Mouse (Mus musculus) yolk sac, embryonic 10.5 days (tissue): ENCODE measurements at regions not wholly inside any gene's neighbourhood (a gene's known extent, or its start where the extent isn't known, plus 50 kb on each side); places are given as distances from the start of the nearest gene placed in this dataset.

Experiments
- DNase-seq: peaks from one replicate; pipeline ENCODE4 v3.0.0-alpha.2; 2017; ENCODE audit warnings: low spot score

- DNase-seq, result no peak
Observed at GRCm38 (mm10) chr10:117461791-117462516, 82.1 kb upstream of the Cpsf6 start.

DNA sequence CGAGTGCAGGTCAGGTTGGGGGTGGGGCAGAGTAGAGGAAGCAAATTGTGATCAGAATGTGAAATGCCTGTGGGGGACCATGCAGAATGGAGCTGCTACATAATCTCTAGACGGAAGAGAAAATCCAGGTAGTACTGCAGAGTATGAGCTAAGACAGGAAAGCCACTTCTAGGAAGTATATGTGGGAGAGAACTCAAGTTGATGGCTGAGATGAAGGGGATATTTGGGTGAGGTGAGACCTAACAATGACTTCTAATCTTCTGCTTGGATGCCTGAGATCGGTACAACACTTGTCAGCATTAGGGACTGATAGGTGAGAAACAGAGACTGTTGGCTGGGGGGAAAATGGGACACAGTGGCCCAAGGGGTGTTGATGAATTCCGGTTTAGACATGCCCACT is 81.4 kb upstream of the Cpsf6 start:
- no peak for DNase-seq

DNA sequence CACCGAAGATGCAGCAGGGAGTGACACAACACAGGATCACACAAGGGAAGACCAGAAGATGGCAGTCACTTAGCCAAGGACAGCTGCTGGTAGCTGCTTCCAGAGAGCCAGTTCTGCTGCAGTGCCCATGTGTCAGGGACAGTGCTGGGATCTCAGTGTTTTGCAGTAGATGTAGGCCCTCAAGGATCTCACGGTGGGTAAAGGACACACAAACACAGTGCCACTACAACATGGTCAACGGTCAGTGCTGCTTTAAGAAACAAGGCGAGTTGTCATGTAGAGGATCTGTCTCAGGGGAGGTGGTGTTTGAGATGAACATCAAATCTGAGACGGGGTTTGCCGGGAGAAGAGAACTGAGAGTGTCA is 80.5 kb upstream of the Cpsf6 start:
- no peak for DNase-seq

DNA sequence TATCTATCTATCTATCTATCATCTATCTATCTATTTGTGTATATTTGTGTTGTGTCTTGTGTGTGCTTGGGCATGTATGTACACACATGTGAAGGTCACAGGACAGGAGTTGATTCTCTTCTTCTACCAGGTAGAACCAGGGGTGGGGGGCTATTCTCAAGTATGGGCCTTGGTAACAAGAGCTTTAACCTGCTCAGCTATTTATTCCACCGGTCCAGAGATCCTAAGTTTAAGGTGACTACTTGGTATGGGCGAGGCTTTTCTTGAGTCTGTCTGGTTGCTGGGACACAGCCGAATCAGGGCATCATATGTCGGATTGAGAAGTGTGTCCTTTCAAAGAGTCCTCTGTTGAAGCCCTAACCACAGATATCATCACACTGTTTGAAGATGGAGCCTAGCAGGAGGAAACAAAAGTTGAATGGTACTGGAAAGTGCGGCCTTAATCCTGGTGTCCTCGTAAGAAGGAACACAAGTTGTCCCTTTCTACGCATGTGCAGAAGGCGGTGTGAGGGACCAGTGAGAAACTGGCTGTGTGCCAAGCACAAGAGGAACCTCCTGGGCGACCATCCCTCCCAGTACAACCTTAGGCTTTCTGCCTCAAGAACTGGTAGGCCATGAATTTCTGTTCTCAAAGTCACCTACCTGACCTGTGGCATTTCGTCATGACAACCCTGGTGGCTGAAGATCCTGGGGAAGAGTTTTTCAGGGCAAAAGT is 80.0 kb upstream of the Cpsf6 start:
- no peak for DNase-seq

GRCm38 (mm10) chr10:117459041-117459475 is 79.2 kb upstream of the Cpsf6 start:
- DNase-seq, result no peak

DNA sequence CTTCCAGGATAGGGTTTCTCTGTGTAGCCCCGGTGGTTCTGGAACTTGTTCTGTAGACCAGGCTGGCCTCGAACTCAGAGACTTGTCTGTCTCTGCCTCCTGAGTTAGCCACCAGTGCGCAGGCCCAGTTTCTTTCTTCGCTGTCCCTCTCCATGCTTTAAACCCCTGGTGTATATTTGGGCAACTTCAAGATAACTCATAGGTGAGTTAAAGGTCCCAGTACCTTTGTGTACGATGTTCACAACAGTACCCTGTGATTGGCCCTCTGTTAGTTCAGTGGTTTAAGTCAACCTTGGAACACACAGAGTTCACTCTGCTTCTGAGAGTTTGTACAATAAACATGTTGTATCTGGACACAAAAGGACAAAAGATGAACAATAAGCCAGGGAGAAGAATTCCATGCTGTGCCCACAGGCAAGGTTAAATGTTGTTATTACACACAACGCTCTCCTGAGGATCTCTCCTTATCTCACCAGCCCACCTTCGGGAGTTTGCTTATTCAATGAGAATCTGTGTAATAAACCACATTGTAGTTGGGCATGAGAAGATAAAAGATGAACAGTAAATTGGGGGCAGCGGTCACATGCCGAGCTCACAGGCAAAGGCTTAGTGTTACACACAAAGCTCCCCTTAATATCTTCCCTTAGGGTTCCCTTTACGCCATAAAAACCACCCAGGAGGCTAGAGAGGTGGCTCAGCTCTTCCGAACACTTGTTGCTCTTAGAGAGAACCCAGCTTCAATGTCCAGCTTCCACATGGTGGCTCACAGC is 78.6 kb upstream of the Cpsf6 start:
- no peak for DNase-seq

DNA sequence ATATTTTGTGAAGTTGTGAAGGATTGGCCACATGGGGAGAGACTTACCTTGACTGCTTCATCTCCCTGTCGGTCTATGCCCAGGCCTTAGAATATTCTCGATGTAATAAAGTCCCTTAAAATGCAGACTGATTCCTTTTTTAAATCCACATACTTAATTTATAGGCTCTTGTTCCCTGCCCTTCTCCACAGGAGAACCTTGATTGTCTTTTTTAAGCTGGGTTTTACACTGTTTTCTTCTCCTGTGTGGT is 77.8 kb upstream of the Cpsf6 start:
- no peak for DNase-seq

DNA sequence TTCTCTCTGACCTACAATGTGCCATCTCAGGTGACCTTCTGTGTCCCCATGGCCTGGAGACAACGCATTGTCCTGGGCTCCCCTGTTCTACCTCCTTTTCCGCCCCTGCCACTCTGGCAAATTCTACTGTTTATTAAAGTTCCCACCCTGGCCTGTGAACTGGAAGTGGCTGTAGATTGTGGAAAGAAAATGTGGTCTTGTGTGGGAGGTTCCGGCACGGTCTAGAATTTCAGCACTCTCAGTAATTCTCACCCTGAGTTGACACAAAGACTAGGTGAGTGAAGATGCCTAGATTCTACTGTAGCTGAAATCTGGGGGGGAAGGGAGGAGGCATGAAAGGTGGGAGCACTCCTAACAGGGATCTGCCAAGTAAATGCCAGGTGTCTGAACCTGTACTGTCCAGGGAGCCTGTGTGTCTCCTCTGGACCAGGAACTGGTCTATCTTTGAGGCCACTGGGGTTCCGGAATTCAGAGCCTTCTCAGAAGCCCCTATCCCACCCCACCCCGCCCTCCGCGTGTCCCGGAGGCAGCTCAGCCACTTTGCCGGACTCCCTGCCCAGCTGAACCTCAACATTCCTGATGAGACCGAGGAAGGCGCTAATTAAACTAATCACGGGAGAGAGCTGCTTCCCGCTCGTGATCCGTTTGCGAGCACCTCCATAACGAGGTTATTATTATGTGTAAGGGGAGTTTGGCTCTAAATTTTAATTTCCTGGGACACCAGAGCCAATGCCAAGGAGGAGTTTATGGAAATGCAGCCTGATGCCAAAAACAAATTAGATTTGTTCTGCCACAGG is 77.3 kb upstream of the Cpsf6 start:
- no peak for DNase-seq

DNA sequence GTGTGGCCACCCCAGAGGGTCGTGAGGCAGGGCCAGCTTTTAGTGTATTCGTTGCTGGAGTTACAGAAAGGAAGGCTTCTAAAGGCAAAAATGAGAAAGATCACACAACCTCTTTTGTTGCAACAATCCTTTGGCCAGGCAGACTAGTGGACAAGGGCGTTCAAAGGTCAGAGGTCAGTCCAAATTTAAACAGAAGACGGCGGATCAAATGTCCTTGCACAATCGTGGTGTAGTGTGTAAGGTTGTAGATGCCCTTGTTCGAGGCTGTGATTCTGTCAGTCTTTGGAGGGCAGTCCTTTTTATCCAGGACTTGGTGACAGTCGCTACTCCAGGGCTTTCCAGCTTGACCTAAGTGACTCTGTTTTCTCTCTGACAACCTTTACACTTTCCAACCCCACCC is 76.6 kb upstream of the Cpsf6 start:
- DNase-seq, result peak; percentile 82

GRCm38 (mm10) chr10:117455595-117456302 is 75.9 kb upstream of the Cpsf6 start:
- DNase-seq, result peak; percentile 85

DNA sequence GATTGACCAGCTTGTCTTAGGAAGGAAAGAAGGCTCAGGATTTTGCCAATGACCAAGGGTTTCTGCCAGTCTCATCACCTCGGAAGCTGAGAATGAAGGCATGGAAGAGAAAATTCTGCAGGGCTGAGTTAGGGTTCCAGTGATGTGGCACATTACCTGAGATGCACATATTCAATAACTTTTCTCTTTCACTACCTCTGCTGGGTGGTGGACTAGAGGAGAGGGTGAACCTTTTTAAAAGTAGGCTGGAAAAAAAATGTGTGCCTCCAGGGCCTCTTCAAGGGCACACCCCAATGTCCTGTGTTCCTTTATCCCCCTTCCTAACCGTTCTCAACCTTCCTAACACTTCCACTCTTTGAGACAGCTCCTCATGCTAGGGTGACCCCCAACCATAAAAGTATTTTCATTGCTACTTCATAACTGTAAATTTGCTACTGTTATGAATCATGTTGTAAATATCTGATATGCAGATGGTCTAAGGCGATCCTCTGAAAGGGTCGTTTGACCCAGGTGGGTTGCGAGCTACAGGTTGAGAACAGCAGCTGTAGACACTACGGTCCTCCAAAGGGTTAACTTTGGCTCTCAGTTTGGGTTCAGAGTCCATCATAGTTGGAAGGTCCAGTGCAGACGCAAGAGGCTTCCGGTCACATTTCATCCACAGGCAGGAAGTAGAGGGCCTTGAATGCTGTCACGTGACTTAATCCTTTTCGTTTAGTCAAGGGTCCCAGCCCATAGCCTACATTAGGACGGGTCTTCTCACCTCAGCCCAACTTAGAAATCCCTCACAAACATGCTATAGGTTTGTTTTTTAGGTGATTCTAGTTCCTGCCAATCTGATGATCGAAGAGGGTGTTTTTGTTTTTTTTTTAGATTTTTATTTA is 75.1 kb upstream of the Cpsf6 start:
- DNase-seq, result no peak

DNA sequence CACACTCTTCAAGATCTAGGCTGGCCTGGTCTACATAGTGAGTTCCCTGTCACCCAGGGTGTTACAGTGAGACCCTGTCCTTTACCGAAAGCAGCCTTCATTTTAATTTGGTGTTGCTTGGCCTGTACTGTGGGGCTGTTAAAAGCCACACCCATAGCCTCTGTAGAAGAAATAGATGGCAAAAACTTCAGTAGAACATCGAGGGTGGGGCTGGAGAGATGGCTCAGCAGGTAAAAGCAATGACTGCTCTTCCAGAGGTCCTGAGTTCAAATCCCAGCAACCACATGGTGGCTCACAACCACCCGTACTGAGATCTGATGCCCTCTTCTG is 74.3 kb upstream of the Cpsf6 start:
- no peak for DNase-seq

- DNase-seq, result no peak
Observed at GRCm38 (mm10) chr10:117453406-117454170, 73.8 kb upstream of the Cpsf6 start.

- DNase-seq, result no peak
Observed at GRCm38 (mm10) chr10:117452190-117452950, 72.6 kb upstream of the Cpsf6 start.

DNA sequence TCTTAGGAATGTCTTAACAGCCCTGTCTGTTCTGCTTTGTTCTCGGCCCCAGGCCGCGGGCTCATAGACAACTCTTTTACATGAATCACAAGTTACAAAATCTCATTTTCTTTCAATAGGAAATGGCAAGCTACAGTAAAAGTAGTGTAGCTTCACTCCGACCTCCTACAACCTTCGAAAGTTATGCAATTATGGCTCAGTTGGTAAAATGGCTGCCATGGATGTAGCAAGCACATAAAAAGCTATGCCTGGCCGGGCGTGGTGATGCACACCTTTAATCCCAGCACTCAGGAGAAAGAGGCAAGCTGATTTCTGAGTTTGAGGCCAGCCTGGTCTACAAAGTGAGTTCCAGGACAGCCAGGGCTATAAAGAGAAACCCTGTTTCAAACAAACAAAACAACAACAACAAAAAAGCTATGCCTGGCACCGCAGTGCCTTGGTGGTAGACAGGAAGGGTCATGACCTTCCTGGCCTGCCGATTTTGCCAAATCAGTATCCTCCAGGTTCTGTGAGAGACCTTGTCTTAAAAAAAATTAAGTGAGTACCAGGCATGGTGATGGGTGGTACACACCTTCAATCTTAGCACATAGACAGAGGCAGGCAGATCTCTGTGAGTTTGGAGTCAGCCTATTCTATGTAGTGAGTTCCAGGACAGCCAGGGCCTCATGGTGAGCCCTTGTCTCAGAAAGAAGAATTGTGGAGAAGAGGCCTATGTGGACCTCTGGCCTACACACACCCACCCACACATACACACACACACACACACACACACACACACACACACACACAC is 71.8 kb upstream of the Cpsf6 start:
- peak; percentile 66 for DNase-seq

DNA sequence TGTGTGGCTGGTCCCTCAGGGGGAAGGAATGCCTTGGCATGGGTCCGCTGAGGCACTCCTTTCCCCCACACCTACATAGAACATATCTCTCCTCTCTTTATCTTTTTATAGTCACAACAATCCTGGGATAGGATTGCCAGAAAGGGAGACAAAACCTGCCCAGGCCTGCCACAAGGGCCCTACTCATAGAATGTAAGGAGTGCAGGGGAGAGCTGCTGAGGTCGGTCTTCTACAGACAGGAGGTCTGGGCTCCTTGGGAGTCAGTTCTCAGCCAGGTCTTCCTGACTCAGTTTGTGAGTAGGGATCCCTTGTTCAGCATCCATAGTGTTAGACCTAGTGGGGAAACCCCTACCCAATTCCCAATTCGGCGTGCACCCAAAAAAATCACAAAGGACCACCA is 70.8 kb upstream of the Cpsf6 start:
- DNase-seq, result no peak

- DNase-seq, result no peak
Observed at GRCm38 (mm10) chr10:117450240-117450569, 70.4 kb upstream of the Cpsf6 start.

- no peak for DNase-seq
Observed at GRCm38 (mm10) chr10:117449416-117450239, 69.8 kb upstream of the Cpsf6 start.
